11 mouse cellular contexts compared by ENCODE assay signal in genomic region chr7:44747115-44747514, GRCm38 (mm10). TPM values are rescaled to one million over a fixed set of nuclear protein-coding genes. Genes with fewer than 3 reads are reported as not detected.
DNase-seq lines count a peak whose midpoint lies in the region; ATAC-seq lines count a peak whose summit lies in the region.
"Had no signal": no experiment of that assay in that cellular context is flagged by ENCODE, and none has a peak within 500 bp of the region (broad histone marks: within the 10 kb centered on the region; RNA-seq: fewer than 3 reads in every experiment).

No protein-coding gene starts in this region.

- H3K4me3 ChIP-seq in heart, embryonic 11.5 days (ENCODE audit: low read depth, low read length): peak overlapping the region; percentile 57
- H3K4me3 ChIP-seq in megakaryocyte, embryonic 14.5 days (replicated peaks): peak overlapping the region; percentile 64
- H3K4me3 ChIP-seq in intestine, embryonic 15.5 days (replicated peaks): peak overlapping the region; percentile 68
- H3K4me3 ChIP-seq in neural tube, embryonic 15.5 days (replicated peaks): no peak overlapping the region

- ATAC-seq in heart, embryonic 11.5 days (replicated peaks; ENCODE audit: insufficient number of reproducible peaks, low FRiP score, low TSS enrichment): no peak
- ATAC-seq in megakaryocyte, adult 5-6 weeks (ENCODE audit: poor library complexity, severe bottlenecking): no peak
- no peak for ATAC-seq in intestine, embryonic 15.5 days
- ATAC-seq in neural tube, embryonic 15.5 days (ENCODE audit: low FRiP score): no peak
- ATAC-seq in activated CD4-positive, CD25-positive, alpha-beta regulatory T cell, adult 4 months: no peak

- H3K9me3 ChIP-seq in heart, embryonic 11.5 days (replicated peaks; ENCODE audit: control insufficient read depth, low read length): no peaks in the 10 kb centered on the region
- H3K9me3 ChIP-seq in megakaryocyte, embryonic 14.5 days: peaks cover 4% of the 10 kb centered on the region; the same call in 1 of the 2 replicates
- no peaks in the 10 kb centered on the region for H3K9me3 ChIP-seq in intestine, embryonic 15.5 days
- H3K9me3 ChIP-seq in neural tube, embryonic 15.5 days (replicated peaks): no peaks in the 10 kb centered on the region

- H3K9ac ChIP-seq in heart, embryonic 11.5 days (ENCODE audit: low read depth, low read length): no peak overlapping the region
- H3K9ac ChIP-seq in intestine, embryonic 15.5 days: no peak overlapping the region
- no peak overlapping the region for H3K9ac ChIP-seq in neural tube, embryonic 15.5 days (replicated peaks)

- WGBS in heart, embryonic 11.5 days (ENCODE audit: insufficient replicate concordance): 61% methylated on average over 4 of the region's 4 CpGs
- 68% methylated on average over 4 of the region's 4 CpGs for WGBS in intestine, embryonic 15.5 days
- 71% methylated on average over 4 of the region's 4 CpGs for WGBS in neural tube, embryonic 15.5 days

- no peak for DNase-seq in heart, postnatal 4 days
- DNase-seq in thymus, postnatal 36 days: no peak
- DNase-seq: kidney, adult 18-20 months had no signal

- H3K27ac ChIP-seq in heart, embryonic 11.5 days (ENCODE audit: low read depth, low read length): no peak overlapping the region
- H3K27ac ChIP-seq in intestine, embryonic 15.5 days: no peak overlapping the region
- H3K27ac ChIP-seq in neural tube, embryonic 15.5 days (replicated peaks): no peak overlapping the region

- peak overlapping the region; percentile 88 for H3K4me2 ChIP-seq in heart, embryonic 11.5 days
- H3K4me2 ChIP-seq in intestine, embryonic 15.5 days (replicated peaks): peak overlapping the region; percentile 70
- H3K4me2 ChIP-seq in neural tube, embryonic 15.5 days: peak overlapping the region; percentile 65

- H3K27me3 ChIP-seq in heart, embryonic 11.5 days (ENCODE audit: control insufficient read depth, insufficient read depth, low read length): peaks cover 4% of the 10 kb centered on the region; the same call in 1 of the 2 replicates
- H3K27me3 ChIP-seq in megakaryocyte, embryonic 14.5 days (replicated peaks): peaks cover 11% of the 10 kb centered on the region
- no peaks in the 10 kb centered on the region for H3K27me3 ChIP-seq in intestine, embryonic 15.5 days (replicated peaks)
- no peaks in the 10 kb centered on the region for H3K27me3 ChIP-seq in neural tube, embryonic 15.5 days (replicated peaks)

- H3K36me3 ChIP-seq in heart, embryonic 11.5 days (ENCODE audit: control insufficient read depth, insufficient read depth, low read length): peaks cover 2% of the 10 kb centered on the region; the same call in 1 of the 2 replicates
- H3K36me3 ChIP-seq in megakaryocyte, embryonic 14.5 days (replicated peaks; ENCODE audit: low read length): peaks cover 11% of the 10 kb centered on the region
- H3K36me3 ChIP-seq in intestine, embryonic 15.5 days: no peaks in the 10 kb centered on the region; the same call in 1 of the 2 replicates
- no peaks in the 10 kb centered on the region for H3K36me3 ChIP-seq in neural tube, embryonic 15.5 days

- peaks cover 12% of the 10 kb centered on the region for H3K4me1 ChIP-seq in heart, embryonic 11.5 days (ENCODE audit: control insufficient read depth, insufficient read depth, low read length)
- peaks cover 54% of the 10 kb centered on the region for H3K4me1 ChIP-seq in megakaryocyte, embryonic 14.5 days
- H3K4me1 ChIP-seq in intestine, embryonic 15.5 days (replicated peaks): peaks cover 10% of the 10 kb centered on the region; the same call in 1 of the 2 replicates
- H3K4me1 ChIP-seq in neural tube, embryonic 15.5 days: peaks cover 35% of the 10 kb centered on the region

RNA-seq across cellular contexts. Expression of gene Vrk3, which starts 1.1 kb away (rescaled TPM):
- 30.6 and 34.1 TPM in 2 replicates for polyA plus RNA-seq in heart, embryonic 11.5 days (2014; fragmentation: Nextera tagmentation; extraction: Ambion mirVana)
- total RNA-seq in heart, postnatal 4 days (2021): 10 to 100 TPM; 28.4 to 28.9 TPM
- 63.8 and 68.6 TPM in 2 replicates for polyA plus RNA-seq in megakaryocyte, embryonic 14.5 days (2012; ENCODE audit: insufficient read depth, low replicate concordance)
- 48.8 and 53.1 TPM in 2 replicates for total RNA-seq in megakaryocyte, adult 5-6 weeks (2015)
- 51.5 and 52.3 TPM in 2 replicates for total RNA-seq in megakaryocyte, adult 5-6 weeks (2017)
- 36.0 and 39.4 TPM in 2 replicates for polyA plus RNA-seq in intestine, embryonic 15.5 days (2015; fragmentation: Nextera tagmentation; extraction: Ambion mirVana)
- polyA plus RNA-seq in neural tube, embryonic 15.5 days (2015; fragmentation: Nextera tagmentation; extraction: Ambion mirVana): 28.9 and 29.7 TPM in 2 replicates
- polyA plus RNA-seq in activated CD4-positive, CD25-positive, alpha-beta regulatory T cell, adult 4 months (2017; shearing (Covaris generic)): 10 to 100 TPM; 60.2 to 68.7 TPM

RNA-seq across cellular contexts. Expression of gene Zfp473, which starts 3.7 kb away (rescaled TPM):
- 0.58 and 1.2 TPM in 2 replicates for polyA plus RNA-seq in heart, embryonic 11.5 days (2014; fragmentation: Nextera tagmentation; extraction: Ambion mirVana)
- under 1 TPM; 0.19 to 0.20 TPM for total RNA-seq in heart, postnatal 4 days (2021)
- 0.12 TPM in 1 of 2 replicates, not detected in the other for polyA plus RNA-seq in megakaryocyte, embryonic 14.5 days (2012; ENCODE audit: insufficient read depth, low replicate concordance)
- total RNA-seq in megakaryocyte, adult 5-6 weeks (2015): 1.4 and 1.5 TPM in 2 replicates
- total RNA-seq in megakaryocyte, adult 5-6 weeks (2017): 1.8 and 2.3 TPM in 2 replicates
- 2.0 and 2.5 TPM in 2 replicates for polyA plus RNA-seq in intestine, embryonic 15.5 days (2015; fragmentation: Nextera tagmentation; extraction: Ambion mirVana)
- polyA plus RNA-seq in neural tube, embryonic 15.5 days (2015; fragmentation: Nextera tagmentation; extraction: Ambion mirVana): 1.1 and 1.4 TPM in 2 replicates
- polyA plus RNA-seq in activated CD4-positive, CD25-positive, alpha-beta regulatory T cell, adult 4 months (2017; shearing (Covaris generic)): under 1 TPM; 0.33 to 0.60 TPM

RNA-seq across cellular contexts. Expression of gene Izumo2, which starts 38.6 kb away (rescaled TPM):
- polyA plus RNA-seq in heart, embryonic 11.5 days (2014; fragmentation: Nextera tagmentation; extraction: Ambion mirVana): not detected in 2 replicates
- not detected for total RNA-seq in heart, postnatal 4 days (2021)
- polyA plus RNA-seq in megakaryocyte, embryonic 14.5 days (2012; ENCODE audit: insufficient read depth, low replicate concordance): not detected in 2 replicates
- not detected in 2 replicates for total RNA-seq in megakaryocyte, adult 5-6 weeks (2015)
- not detected in 2 replicates for total RNA-seq in megakaryocyte, adult 5-6 weeks (2017)
- not detected in 2 replicates for polyA plus RNA-seq in intestine, embryonic 15.5 days (2015; fragmentation: Nextera tagmentation; extraction: Ambion mirVana)
- polyA plus RNA-seq in neural tube, embryonic 15.5 days (2015; fragmentation: Nextera tagmentation; extraction: Ambion mirVana): not detected in 2 replicates
- not detected for polyA plus RNA-seq in activated CD4-positive, CD25-positive, alpha-beta regulatory T cell, adult 4 months (2017; shearing (Covaris generic))
- total RNA-seq: left cerebral cortex, postnatal 14 days; neutrophil, adult 5-6 weeks had no signal
